Mouse (Mus musculus) spleen, adult 2 months (tissue): Measurements from ENCODE around the gene Slc29a1. TPM values are rescaled to one million over a fixed set of nuclear protein-coding genes. Genes with fewer than 3 reads are reported as not detected.
A peak's percentile ranks its signal among the peaks of the same experiment; 100 is the strongest.

ENCODE experiments used
- DNase-seq, 2 experiments: peaks; one replicate each; pipeline versions ENCODE4 v3.0.0 to v3.0.0-alpha.2; 2012 to 2021; ENCODE audit warnings: low spot score in 2 of 2, low read depth in 1 of 2
- H3K27ac ChIP-seq: fragments of 200-500 bp; 2 replicates; pipeline ENCODE4 v1.5.1; 2012; ENCODE audit warnings: low read length, inconsistent platforms; ENCODE audit not compliant: insufficient read depth
- H3K27me3 ChIP-seq: fragments of 200-500 bp; 2 replicates; pipeline ENCODE4 v1.6.1; 2012; ENCODE audit warnings: mild to moderate bottlenecking, moderate library complexity, low read length, inconsistent platforms; ENCODE audit not compliant: control insufficient read depth, insufficient read depth
- H3K36me3 ChIP-seq: fragments of 200-500 bp; 2 replicates; pipeline ENCODE4 v1.6.1; 2012; ENCODE audit warnings: mild to moderate bottlenecking, low read length, inconsistent platforms; ENCODE audit not compliant: control insufficient read depth, insufficient read depth
- H3K4me1 ChIP-seq: fragments of 200-500 bp; 2 replicates; pipeline ENCODE4 v1.6.1; 2011; ENCODE audit warnings: inconsistent platforms; ENCODE audit not compliant: control insufficient read depth, insufficient read depth, insufficient read length
- H3K4me3 ChIP-seq: fragments of 200-500 bp; 2 replicates; pipeline ENCODE4 v1.5.1; 2011; ENCODE audit warnings: mild to moderate bottlenecking, inconsistent platforms; ENCODE audit not compliant: insufficient read depth, insufficient read length; ENCODE audit errors: extremely low read depth
- CTCF ChIP-seq: fragments of 200-500 bp; IDR thresholded peaks from 2 replicates; pipeline ENCODE4 v1.5.1; 2011; ENCODE audit warnings: mild to moderate bottlenecking, inconsistent platforms; ENCODE audit not compliant: insufficient read depth, insufficient read length, insufficient replicate concordance; ENCODE audit errors: extremely low read depth
- POLR2A ChIP-seq: fragments of 200-500 bp; IDR thresholded peaks from 2 replicates; pipeline ENCODE4 v1.6.1; 2011; ENCODE audit warnings: low read depth, low read length, inconsistent platforms
- WGBS: fragments of 180-500 bp; shearing (Covaris S2); methylation state at CpG from one replicate; pipeline ENCODE4 v1.1.7; 2018; 5-methylcytosine and 5-hydroxymethylcytosine counted together
- polyA plus RNA-seq: library from polyadenylated mRNA; depleted of rRNA; stranded (reverse); fragments of >200 nt; gene quantifications from 2 replicates; pipeline ENCODE4 v1.2.3, GENCODE M21; 2012

Slc29a1 gene
- polyA plus RNA-seq, 1 experiment: 122 TPM

- H3K4me3 ChIP-seq: peak overlapping the region; percentile 29; the same call in 1 of the 2 replicates
- no peaks in the 10 kb centered on the region for H3K36me3 ChIP-seq
- peak overlapping the region; percentile 79 for H3K27ac ChIP-seq
- H3K27me3 ChIP-seq: no peaks in the 10 kb centered on the region
- 45% methylated on average over 12 of the region's 12 CpGs for WGBS
- TF ChIP-seq CTCF (no peak), POLR2A (no peak)
- H3K4me1 ChIP-seq: peaks cover 3% of the 10 kb centered on the region; the same call in 1 of the 2 replicates
- no peak for DNase-seq
These were observed 15.1 kb downstream of the Slc29a1 start for GRCm38 (mm10) chr17:45584096-45584896.

GRCm38 (mm10) chr17:45582715-45583355 lies 16.6 kb downstream of the Slc29a1 start:
- no peak overlapping the region for H3K4me3 ChIP-seq
- no peaks in the 10 kb centered on the region for H3K27me3 ChIP-seq
- peak overlapping the region; percentile 52; the same call in 1 of the 2 replicates for H3K27ac ChIP-seq
- DNase-seq: peak in 1 of 2 experiments; percentile 35
- TF ChIP-seq CTCF (peak; percentile 39; the same call in 1 of the 2 replicates), POLR2A (no peak)
- 32% methylated on average over 6 of the region's 6 CpGs for WGBS
- H3K4me1 ChIP-seq: peaks cover 3% of the 10 kb centered on the region; the same call in 1 of the 2 replicates
- no peaks in the 10 kb centered on the region for H3K36me3 ChIP-seq

DNA sequence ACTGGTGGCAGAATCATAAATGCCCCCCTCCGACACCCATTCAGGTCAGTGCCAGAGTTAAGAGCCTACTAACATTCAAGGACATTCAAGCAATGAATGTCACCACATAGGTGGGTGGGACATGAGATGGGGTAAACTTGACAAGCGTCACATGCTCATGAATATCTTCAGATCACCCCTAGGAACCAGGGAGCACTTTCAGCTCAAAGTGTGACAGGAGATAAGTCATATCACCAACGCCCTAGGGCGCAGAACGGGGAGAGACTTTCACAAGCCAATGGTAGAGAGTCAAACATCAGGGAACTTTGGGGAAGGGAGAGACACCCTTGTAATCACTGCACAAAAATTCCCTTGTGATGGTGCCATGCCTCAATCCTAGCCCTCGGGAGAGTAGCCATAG lies 17.2 kb downstream of the Slc29a1 start:
- Histone ChIP-seq H3K36me3 (no peaks in the 10 kb centered on the region), H3K4me1 (peaks cover 3% of the 10 kb centered on the region; the same call in 1 of the 2 replicates), H3K27ac (no peak overlapping the region), H3K27me3 (no peaks in the 10 kb centered on the region), H3K4me3 (no peak overlapping the region)
- TF ChIP-seq POLR2A: no peak
- TF ChIP-seq CTCF: no peak
- DNase-seq: no peak
- WGBS: 75% methylated on average over 6 of the region's 6 CpGs

DNA sequence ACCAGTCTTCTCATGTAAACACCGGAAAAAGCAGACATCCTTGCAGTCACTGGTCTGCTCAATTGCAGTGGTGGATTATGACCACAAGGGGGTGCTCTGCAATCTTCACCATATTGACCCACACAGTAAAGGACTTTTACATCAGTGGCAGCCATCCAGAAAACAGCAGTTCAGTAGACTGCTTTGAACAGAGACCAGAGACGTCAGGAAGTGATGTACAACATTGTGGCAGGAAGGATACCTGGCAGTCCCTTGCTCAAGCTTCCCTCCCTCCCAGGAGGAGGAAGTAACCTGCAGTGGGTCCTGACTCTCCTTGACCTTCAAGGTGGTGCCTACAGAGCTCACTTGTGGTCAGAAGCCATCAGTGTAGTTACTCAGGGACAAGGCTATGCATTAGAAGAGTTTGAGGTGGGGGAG lies 17.8 kb downstream of the Slc29a1 start:
- WGBS: 2% methylated on average over 2 of the region's 2 CpGs
- peak; percentile 58 to 68 for DNase-seq
- H3K4me1 ChIP-seq: peaks cover 3% of the 10 kb centered on the region; the same call in 1 of the 2 replicates
- H3K27ac ChIP-seq: peak overlapping the region; percentile 21; the same call in 1 of the 2 replicates
- H3K27me3 ChIP-seq: no peaks in the 10 kb centered on the region
- TF ChIP-seq CTCF (peak; percentile 56; the same call in 1 of the 2 replicates), POLR2A (no peak)
- no peaks in the 10 kb centered on the region for H3K36me3 ChIP-seq
- no peak overlapping the region for H3K4me3 ChIP-seq

GRCm38 (mm10) chr17:45580958-45581477 lies 18.4 kb downstream of the Slc29a1 start:
- peaks cover 3% of the 10 kb centered on the region; the same call in 1 of the 2 replicates for H3K4me1 ChIP-seq
- 58% methylated on average over 12 of the region's 12 CpGs for WGBS

GRCm38 (mm10) chr17:45579554-45579953 lies 19.9 kb downstream of the Slc29a1 start:
- H3K4me1 ChIP-seq: peaks cover 7% of the 10 kb centered on the region; the same call in 1 of the 2 replicates
- no peak overlapping the region for H3K27ac ChIP-seq
- no peak for DNase-seq
- no peak overlapping the region for H3K4me3 ChIP-seq
- WGBS: 90% methylated on average over 4 of the region's 4 CpGs
- TF ChIP-seq CTCF (no peak), POLR2A (no peak)
- no peaks in the 10 kb centered on the region for H3K27me3 ChIP-seq
- H3K36me3 ChIP-seq: no peaks in the 10 kb centered on the region

More at GRCm38 (mm10) chr17:45580958-45581477, 18.4 kb downstream of the Slc29a1 start:
- Histone ChIP-seq H3K36me3 (no peaks in the 10 kb centered on the region), H3K27ac (no peak overlapping the region), H3K27me3 (no peaks in the 10 kb centered on the region), H3K4me3 (no peak overlapping the region)
- TF ChIP-seq CTCF (no peak), POLR2A (no peak)
- DNase-seq: no peak
